Mouse (Mus musculus) adrenal gland, postnatal 36 days (tissue): ENCODE measurements around the gene Gm10295. TPM values are rescaled to one million over a fixed set of nuclear protein-coding genes. Genes with fewer than 3 reads are reported as not detected.

Experiments
- DNase-seq, 2 experiments: peaks; one replicate each; pipeline ENCODE4 v3.0.0; 2021; ENCODE audit warnings: mixed read lengths in 1 of 2
- long read RNA-seq, 2 experiments: library from polyadenylated mRNA; stranded (forward); transcript quantifications; one replicate each; pipeline ENCODE4 v2.0.0; 2021; ENCODE audit warnings: borderline sequencing depth in 2 of 2
- total RNA-seq, 2 experiments: library from RNA; stranded (reverse); gene quantifications; 2 replicates each; pipeline ENCODE4 v1.2.3; 2021

Gene Gm10295
- not detected for total RNA-seq
- long read RNA-seq, experiment 1 = 0 reads
- long read RNA-seq, experiment 2 = 0 reads

GRCm38 (mm10) chr7:71351364-71351763 lies at the start of gene Gm10295:
Gene Gm10295 (minus strand): TSS chr7:71351485.
- DNase-seq = no peak

- DNase-seq = no peak
Measured at GRCm38 (mm10) chr7:71401032-71401431, 49.7 kb upstream of the Gm10295 start.

GRCm38 (mm10) chr7:71399891-71400632 lies 48.8 kb upstream of the Gm10295 start:
- no peak for DNase-seq

- no peak for DNase-seq
Measured at GRCm38 (mm10) chr7:71398959-71399756, 47.9 kb upstream of the Gm10295 start.

GRCm38 (mm10) chr7:71398389-71398788 lies 47.1 kb upstream of the Gm10295 start:
- DNase-seq = no peak

- no peak for DNase-seq
Measured at GRCm38 (mm10) chr7:71392795-71393341, 41.6 kb upstream of the Gm10295 start.

- DNase-seq = no peak
Measured at GRCm38 (mm10) chr7:71391333-71391732, 40.0 kb upstream of the Gm10295 start.

- DNase-seq = no peak
Measured at GRCm38 (mm10) chr7:71390291-71390690, 39.0 kb upstream of the Gm10295 start.

GRCm38 (mm10) chr7:71386050-71386449 lies 34.8 kb upstream of the Gm10295 start:
- no peak for DNase-seq

GRCm38 (mm10) chr7:71384921-71385320 lies 33.6 kb upstream of the Gm10295 start:
- no peak for DNase-seq

- peak; percentile 42 to 52 for DNase-seq
Measured at GRCm38 (mm10) chr7:71383341-71384130, 32.3 kb upstream of the Gm10295 start.

- DNase-seq = no peak
Measured at GRCm38 (mm10) chr7:71379826-71380825, 28.8 kb upstream of the Gm10295 start.

GRCm38 (mm10) chr7:71378812-71379760 lies 27.8 kb upstream of the Gm10295 start:
- DNase-seq = peak; percentile 12 to 65

- DNase-seq = no peak
Measured at GRCm38 (mm10) chr7:71377983-71378382, 26.7 kb upstream of the Gm10295 start.

- no peak for DNase-seq
Measured at GRCm38 (mm10) chr7:71374059-71374458, 22.8 kb upstream of the Gm10295 start.

- DNase-seq = no peak
Measured at GRCm38 (mm10) chr7:71371916-71372315, 20.6 kb upstream of the Gm10295 start.

- peak; percentile 9 to 28 for DNase-seq
Measured at GRCm38 (mm10) chr7:71370746-71371145, 19.5 kb upstream of the Gm10295 start.

GRCm38 (mm10) chr7:71370128-71370527 lies 18.8 kb upstream of the Gm10295 start:
- DNase-seq = peak in 1 of 2 experiments; percentile 6

- no peak for DNase-seq
Measured at GRCm38 (mm10) chr7:71368543-71369181, 17.4 kb upstream of the Gm10295 start.
